Mouse (Mus musculus) small intestine, adult 2 months (tissue): ENCODE results near the gene Rtn3. TPM values are rescaled to one million over a fixed set of nuclear protein-coding genes. Genes with fewer than 3 reads are reported as not detected.
A peak's percentile ranks its signal among the peaks of the same experiment; 100 is the strongest.

Experiments
- H3K27ac ChIP-seq: fragments of 200-500 bp; 2 replicates; pipeline ENCODE4 v1.5.1; 2012; ENCODE audit warnings: low read depth, low read length, control low read depth, inconsistent platforms; ENCODE audit not compliant: insufficient read depth
- H3K27me3 ChIP-seq: fragments of 200-500 bp; 2 replicates; pipeline ENCODE4 v1.6.1; 2012; ENCODE audit warnings: mild to moderate bottlenecking, moderate library complexity, low read length, inconsistent platforms; ENCODE audit not compliant: control insufficient read depth, insufficient read depth
- H3K36me3 ChIP-seq: fragments of 200-500 bp; 2 replicates; pipeline ENCODE4 v1.6.1; 2012; ENCODE audit warnings: mild to moderate bottlenecking, low read length, control low read depth, inconsistent platforms; ENCODE audit not compliant: control insufficient read depth, insufficient read depth
- H3K4me1 ChIP-seq: fragments of 200-500 bp; 2 replicates; pipeline ENCODE4 v1.6.1; 2012; ENCODE audit warnings: low read length, inconsistent platforms, mixed read lengths; ENCODE audit not compliant: control insufficient read depth, insufficient read depth, insufficient read length
- H3K4me3 ChIP-seq: fragments of 200-500 bp; 2 replicates; pipeline ENCODE4 v1.5.1; 2012; ENCODE audit warnings: low read depth, mild to moderate bottlenecking, control low read depth, inconsistent platforms, low read length, moderate library complexity
- CTCF ChIP-seq: fragments of 200-500 bp; IDR thresholded peaks from 2 replicates; pipeline ENCODE4 v1.5.1; 2012; ENCODE audit warnings: low read depth, mild to moderate bottlenecking, control low read depth, inconsistent platforms, low read length, moderate library complexity, mixed read lengths; ENCODE audit not compliant: insufficient replicate concordance, insufficient read length; ENCODE audit errors: extremely low read depth
- POLR2A ChIP-seq: fragments of 200-500 bp; IDR thresholded peaks from 2 replicates; pipeline ENCODE4 v1.6.1; 2012; ENCODE audit warnings: low read depth, mild to moderate bottlenecking, control low read depth, inconsistent platforms, low read length, moderate library complexity
- WGBS: fragments of 180-500 bp; shearing (Covaris S2); methylation state at CpG from one replicate; pipeline ENCODE4 v1.1.7; 2018; 5-methylcytosine and 5-hydroxymethylcytosine counted together
- polyA plus RNA-seq: library from polyadenylated mRNA; depleted of rRNA; stranded (reverse); fragments of >200 nt; gene quantifications from 2 replicates; pipeline ENCODE4 v1.2.3, GENCODE M21; 2012; rRNA removed

Rtn3 gene
- 66.3 and 95.6 TPM in 2 replicates for polyA plus RNA-seq

DNA sequence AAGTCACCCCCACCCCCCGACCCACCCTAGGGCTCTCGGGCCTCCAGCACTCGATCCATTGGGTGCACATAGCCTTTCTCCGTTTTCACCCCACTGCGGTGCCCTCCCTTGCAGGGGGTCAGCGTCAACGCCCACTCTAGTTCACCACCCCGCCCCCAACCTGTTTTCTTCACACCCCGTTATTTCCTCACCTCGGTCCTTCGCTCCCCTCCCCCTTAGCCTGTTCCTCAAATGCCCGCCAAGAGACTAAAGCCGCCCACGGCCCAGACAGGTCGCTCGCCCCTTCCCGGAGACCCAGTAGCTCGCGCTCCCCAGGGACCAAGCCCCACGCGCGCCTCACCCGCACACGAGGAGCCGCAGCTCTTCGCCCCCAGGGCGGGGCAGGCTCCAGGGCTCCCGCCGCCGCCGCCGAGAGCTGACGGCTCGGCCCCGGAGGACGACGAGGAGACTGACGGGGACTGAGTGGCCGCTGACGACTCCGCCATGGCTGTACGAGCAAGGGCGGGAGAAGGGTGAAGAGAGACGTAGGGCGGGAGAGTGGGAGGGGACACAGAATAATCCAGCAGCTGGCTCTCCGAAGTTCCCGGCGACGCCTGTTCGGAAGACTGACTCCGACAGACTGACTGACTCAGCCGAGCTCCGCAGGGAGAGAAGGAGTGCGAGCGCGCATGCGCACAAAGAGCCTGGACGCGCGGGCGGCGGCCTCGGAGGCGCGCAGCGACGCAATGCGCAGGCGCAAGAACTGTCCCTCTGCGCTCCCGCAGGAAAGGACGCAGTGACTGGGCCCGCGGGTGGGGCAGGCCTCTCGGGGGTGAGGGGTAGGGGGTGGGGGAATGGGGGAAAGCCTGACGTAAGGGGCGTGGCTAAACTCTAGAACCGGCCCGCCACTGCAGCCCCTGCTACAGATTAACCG is at the start of gene Rtn3:
Rtn3 (minus strand) TSS at position 683 of the 913 bp plus-strand sequence.
- TF ChIP-seq CTCF, result no peak
- peak; percentile 99 for TF ChIP-seq POLR2A
- H3K36me3 ChIP-seq, result no peaks in the 10 kb centered on the region
- no peaks in the 10 kb centered on the region for H3K27me3 ChIP-seq
- H3K27ac ChIP-seq, result peak within 1 kb of the TSS; percentile 90
- WGBS, result under 1% methylated on average over 80 of the region's 80 CpGs
- peak within 1 kb of the TSS; percentile 96 for H3K4me3 ChIP-seq
- peaks cover 5% of the 10 kb centered on the region; the same call in 1 of the 2 replicates for H3K4me1 ChIP-seq

DNA sequence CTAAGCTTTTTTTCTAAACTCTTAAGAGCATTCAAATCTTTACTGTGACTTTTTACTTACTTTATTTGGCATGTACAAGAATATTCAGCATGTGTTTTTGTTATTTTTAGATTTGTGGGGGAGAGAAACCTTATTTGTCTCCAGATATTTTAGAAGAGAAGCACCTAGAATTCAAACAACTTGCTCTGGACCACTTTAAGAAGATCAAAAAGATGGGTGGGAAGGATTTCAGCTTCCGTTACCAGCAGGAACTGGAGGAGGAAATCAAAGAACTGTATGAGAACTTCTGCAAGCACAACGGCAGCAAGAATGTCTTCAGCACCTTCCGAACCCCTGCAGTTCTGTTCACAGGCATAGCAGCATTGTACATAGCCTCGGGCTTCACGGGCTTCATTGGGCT is 48.8 kb upstream of the Rtn3 start:
- no peak overlapping the region for H3K27ac ChIP-seq
- WGBS, result 94% methylated on average over 5 of the region's 5 CpGs
- no peaks in the 10 kb centered on the region for H3K27me3 ChIP-seq
- TF ChIP-seq CTCF, result no peak
- no peaks in the 10 kb centered on the region for H3K4me1 ChIP-seq
- H3K4me3 ChIP-seq, result no peak overlapping the region
- H3K36me3 ChIP-seq, result peaks cover 37% of the 10 kb centered on the region

GRCm38 (mm10) chr19:7528639-7529428 is 45.8 kb upstream of the Rtn3 start:
- no peak for TF ChIP-seq POLR2A
- peak; percentile 55; the same call in 1 of the 2 replicates for TF ChIP-seq CTCF
- H3K27ac ChIP-seq, result no peak overlapping the region
- no peaks in the 10 kb centered on the region for H3K27me3 ChIP-seq
- no peaks in the 10 kb centered on the region for H3K4me1 ChIP-seq
- no peak overlapping the region for H3K4me3 ChIP-seq
- peaks cover 51% of the 10 kb centered on the region for H3K36me3 ChIP-seq
- WGBS, result 56% methylated on average over 7 of the region's 7 CpGs

GRCm38 (mm10) chr19:7524879-7525278 is 41.8 kb upstream of the Rtn3 start:
- Histone ChIP-seq H3K4me3 (no peak overlapping the region), H3K27me3 (no peaks in the 10 kb centered on the region), H3K4me1 (no peaks in the 10 kb centered on the region), H3K27ac (no peak overlapping the region), H3K36me3 (peaks cover 42% of the 10 kb centered on the region)
- 91% methylated on average over 3 of the region's 3 CpGs for WGBS
- TF ChIP-seq CTCF, result no peak
- no peak for TF ChIP-seq POLR2A

GRCm38 (mm10) chr19:7523781-7524180 is 40.7 kb upstream of the Rtn3 start:
- TF ChIP-seq POLR2A (no peak), CTCF (no peak)
- no peak overlapping the region for H3K27ac ChIP-seq
- H3K4me3 ChIP-seq, result no peak overlapping the region
- no peaks in the 10 kb centered on the region for H3K4me1 ChIP-seq
- peaks cover 41% of the 10 kb centered on the region for H3K36me3 ChIP-seq
- no peaks in the 10 kb centered on the region for H3K27me3 ChIP-seq

DNA sequence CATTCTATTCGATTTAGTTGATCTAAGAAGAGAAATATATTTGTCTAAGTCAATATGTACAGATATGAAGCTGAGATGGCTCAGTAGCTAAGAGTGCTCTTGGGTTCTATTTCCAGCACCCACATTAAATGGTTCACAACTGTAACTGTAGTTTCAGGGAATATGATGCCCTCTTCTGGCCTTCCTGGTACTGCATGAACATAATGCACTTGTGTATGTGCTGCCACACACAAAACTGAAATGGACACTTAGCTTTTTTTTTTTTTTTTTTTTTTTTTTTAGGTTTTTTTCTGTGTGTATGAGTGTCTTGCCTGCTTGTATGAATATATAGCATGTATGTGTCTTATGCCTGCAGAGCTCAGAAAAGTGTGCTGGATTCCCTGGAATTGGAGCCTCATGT is 40.2 kb upstream of the Rtn3 start:
- Histone ChIP-seq H3K36me3 (peaks cover 45% of the 10 kb centered on the region), H3K4me3 (no peak overlapping the region), H3K4me1 (no peaks in the 10 kb centered on the region), H3K27ac (no peak overlapping the region), H3K27me3 (no peaks in the 10 kb centered on the region)
- 91% methylated on average over 1 of the region's 1 CpGs for WGBS
- TF ChIP-seq POLR2A (no peak), CTCF (no peak)

DNA sequence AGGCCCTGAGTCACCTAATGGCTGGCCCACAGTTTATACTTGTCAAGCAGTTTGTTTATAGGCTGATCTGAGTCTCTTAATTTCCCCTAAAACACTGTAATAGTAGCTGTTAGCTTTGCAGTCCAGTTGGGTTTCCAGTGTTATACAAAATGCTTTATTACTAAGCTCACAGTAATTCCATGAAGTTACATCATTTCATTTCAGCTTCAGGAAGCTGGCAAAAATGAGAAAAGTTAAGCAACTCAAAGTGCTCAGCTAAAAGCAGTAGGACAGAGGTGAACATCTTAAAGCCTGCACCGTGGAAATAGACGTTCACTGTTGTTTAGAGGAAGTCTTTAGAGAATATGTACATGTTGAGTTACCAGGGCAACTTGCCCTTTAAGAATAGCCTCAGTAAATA is 39.8 kb upstream of the Rtn3 start:
- Histone ChIP-seq H3K4me1 (no peaks in the 10 kb centered on the region), H3K27ac (no peak overlapping the region), H3K36me3 (peaks cover 46% of the 10 kb centered on the region), H3K4me3 (no peak overlapping the region), H3K27me3 (no peaks in the 10 kb centered on the region)
- WGBS, result 93% methylated on average over 2 of the region's 2 CpGs
- no peak for TF ChIP-seq CTCF
- TF ChIP-seq POLR2A, result no peak
